In the genomic region with DNA sequence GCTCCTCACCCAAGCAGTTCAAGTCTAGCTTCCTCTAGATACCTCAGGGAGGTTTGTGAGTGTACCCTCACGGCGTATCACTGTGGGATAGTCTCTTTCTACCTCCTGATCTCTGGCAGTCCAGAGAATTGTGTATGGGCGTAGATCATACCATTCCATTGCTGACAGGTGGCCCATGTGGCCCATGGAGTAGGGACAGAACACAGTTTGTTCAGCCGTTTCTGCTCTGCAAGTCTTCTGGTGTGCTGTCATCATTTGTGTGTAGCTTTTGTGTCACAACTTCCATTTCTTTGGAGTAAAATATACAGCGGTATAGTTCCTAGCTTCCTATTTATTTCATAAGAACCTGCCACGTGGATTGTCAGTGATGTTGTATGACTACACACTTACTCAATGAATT, we compare ENCODE assay signal across 16 mouse cellular contexts.
"Had no signal": no experiment of that assay in that cellular context is flagged by ENCODE, and none has a peak within 500 bp of the region (broad histone marks: within the 10 kb centered on the region; RNA-seq: fewer than 3 reads in every experiment).

No protein-coding gene starts in this region.

- DNase-seq: retina, postnatal 1 day; right cerebral cortex, adult 18-20 months; right cerebral cortex, postnatal 14 days; right cerebral cortex, postnatal 25 days; right cerebral cortex, postnatal 4 days; spleen, adult 18-20 months; thymus, adult 18-20 months; thymus, adult 2 months; thymus, postnatal 14 days; thymus, postnatal 25 days; thymus, postnatal 36 days; thymus, postnatal 4 days had no signal

- H3K36me3 ChIP-seq: neural tube, embryonic 12.5 days; neural tube, embryonic 13.5 days; neural tube, embryonic 15.5 days; stomach, embryonic 15.5 days had no signal

- H3K4me3 ChIP-seq: neural tube, embryonic 12.5 days; neural tube, embryonic 13.5 days; neural tube, embryonic 15.5 days; stomach, embryonic 15.5 days had no signal

- H3K4me1 ChIP-seq: neural tube, embryonic 12.5 days; stomach, embryonic 15.5 days had no signal

- H3K9ac ChIP-seq: neural tube, embryonic 12.5 days; neural tube, embryonic 13.5 days; neural tube, embryonic 15.5 days; stomach, embryonic 15.5 days had no signal

- H3K9me3 ChIP-seq: neural tube, embryonic 12.5 days; neural tube, embryonic 13.5 days; neural tube, embryonic 15.5 days; stomach, embryonic 15.5 days had no signal

- H3K27me3 ChIP-seq: neural tube, embryonic 12.5 days; neural tube, embryonic 13.5 days; neural tube, embryonic 15.5 days; stomach, embryonic 15.5 days had no signal

- H3K27ac ChIP-seq: neural tube, embryonic 12.5 days; neural tube, embryonic 13.5 days; neural tube, embryonic 15.5 days; stomach, embryonic 15.5 days had no signal

- H3K4me2 ChIP-seq: neural tube, embryonic 12.5 days; neural tube, embryonic 13.5 days; neural tube, embryonic 15.5 days; stomach, embryonic 15.5 days had no signal
